ENCODE assay signal across 13 mouse cellular contexts in genomic region chr11:76917230-76917548, GRCm38 (mm10). TPM values are rescaled to one million over a fixed set of nuclear protein-coding genes. Genes with fewer than 3 reads are reported as not detected.
A peak's percentile ranks its signal among the peaks of the same experiment; 100 is the strongest.
DNase-seq lines count a peak whose midpoint lies in the region; ATAC-seq lines count a peak whose summit lies in the region.
"Had no signal": no experiment of that assay in that cellular context is flagged by ENCODE, and none has a peak within 500 bp of the region (broad histone marks: within the 10 kb centered on the region; RNA-seq: fewer than 3 reads in every experiment).

No protein-coding gene starts in this region.

- H3K4me2 ChIP-seq in heart, embryonic 12.5 days, result peak overlapping the region; percentile 9; the same call in 1 of the 2 replicates
- H3K4me2 ChIP-seq in intestine, embryonic 16.5 days (ENCODE audit: low read depth, low read length), result peak overlapping the region; percentile 28; the same call in 1 of the 2 replicates
- H3K4me2 ChIP-seq in stomach, embryonic 15.5 days, result peak overlapping the region; percentile 26; the same call in 1 of the 2 replicates

- intact Hi-C loops in heart, postnatal 10 days (cut with DNase I), result no loop called here

- no peaks in the 10 kb centered on the region for H3K36me3 ChIP-seq in heart, embryonic 12.5 days
- H3K36me3 ChIP-seq in megakaryocyte, embryonic 14.5 days (replicated peaks; ENCODE audit: low read length), result no peaks in the 10 kb centered on the region
- no peaks in the 10 kb centered on the region for H3K36me3 ChIP-seq in intestine, embryonic 16.5 days (ENCODE audit: control insufficient read depth, insufficient read depth, low read length)
- H3K36me3 ChIP-seq in stomach, embryonic 15.5 days, result no peaks in the 10 kb centered on the region

- H3K9ac ChIP-seq in heart, embryonic 12.5 days, result no peak overlapping the region
- H3K9ac ChIP-seq in intestine, embryonic 16.5 days (ENCODE audit: low read depth, low read length), result no peak overlapping the region
- no peak overlapping the region for H3K9ac ChIP-seq in stomach, embryonic 15.5 days

- no peak overlapping the region for H3K4me3 ChIP-seq in heart, embryonic 12.5 days
- peak overlapping the region; percentile 85 for H3K4me3 ChIP-seq in megakaryocyte, embryonic 14.5 days (replicated peaks)
- no peak overlapping the region for H3K4me3 ChIP-seq in intestine, embryonic 16.5 days (ENCODE audit: low read length)
- no peak overlapping the region for H3K4me3 ChIP-seq in stomach, embryonic 15.5 days (replicated peaks)

- WGBS in heart, embryonic 12.5 days, result 47% methylated on average over 3 of the region's 3 CpGs
- 39% methylated on average over 3 of the region's 3 CpGs for WGBS in intestine, embryonic 16.5 days
- WGBS in stomach, embryonic 15.5 days, result 44% methylated on average over 3 of the region's 3 CpGs

- ATAC-seq in heart, embryonic 12.5 days (ENCODE audit: insufficient number of reproducible peaks, low FRiP score), result no peak
- ATAC-seq in megakaryocyte, adult 5-6 weeks (ENCODE audit: poor library complexity, severe bottlenecking), result no peak
- peak; percentile 32; the same call in 1 of the 2 replicates for ATAC-seq in intestine, embryonic 16.5 days
- no peak for ATAC-seq in stomach, embryonic 15.5 days (ENCODE audit: insufficient read depth, low FRiP score, low read depth)

- no peaks in the 10 kb centered on the region for H3K27me3 ChIP-seq in heart, embryonic 12.5 days (replicated peaks)
- no peaks in the 10 kb centered on the region for H3K27me3 ChIP-seq in megakaryocyte, embryonic 14.5 days (replicated peaks)
- H3K27me3 ChIP-seq in intestine, embryonic 16.5 days (replicated peaks; ENCODE audit: control insufficient read depth, insufficient read depth, low read length), result no peaks in the 10 kb centered on the region
- H3K27me3 ChIP-seq in stomach, embryonic 15.5 days (replicated peaks), result no peaks in the 10 kb centered on the region

- no peak overlapping the region for H3K27ac ChIP-seq in heart, embryonic 12.5 days (ENCODE audit: poor library complexity, severe bottlenecking)
- H3K27ac ChIP-seq in intestine, embryonic 16.5 days (ENCODE audit: low read length), result peak overlapping the region; percentile 42
- no peak overlapping the region for H3K27ac ChIP-seq in stomach, embryonic 15.5 days

- H3K4me1 ChIP-seq in heart, embryonic 12.5 days (replicated peaks), result peaks cover 10% of the 10 kb centered on the region
- H3K4me1 ChIP-seq in megakaryocyte, embryonic 14.5 days, result peaks cover 85% of the 10 kb centered on the region
- peaks cover 9% of the 10 kb centered on the region for H3K4me1 ChIP-seq in intestine, embryonic 16.5 days (ENCODE audit: control insufficient read depth, insufficient read depth, low read length)
- H3K4me1 ChIP-seq in stomach, embryonic 15.5 days, result no peaks in the 10 kb centered on the region

- H3K9me3 ChIP-seq in heart, embryonic 12.5 days (replicated peaks), result no peaks in the 10 kb centered on the region
- H3K9me3 ChIP-seq in megakaryocyte, embryonic 14.5 days, result no peaks in the 10 kb centered on the region
- H3K9me3 ChIP-seq in intestine, embryonic 16.5 days (ENCODE audit: control insufficient read depth, low read length), result no peaks in the 10 kb centered on the region
- H3K9me3 ChIP-seq in stomach, embryonic 15.5 days, result no peaks in the 10 kb centered on the region

- DNase-seq in heart, postnatal 10 days, result no peak
- DNase-seq in right cerebral cortex, postnatal 14 days, result no peak
- DNase-seq in frontal cortex, postnatal 10 days (ENCODE audit: low spot score in 2 of 2), result no peak
- DNase-seq: B cell, adult 2 months; gastrocnemius, postnatal 25 days; kidney, adult 8-10 months had no signal

RNA-seq across cellular contexts. Expression of gene Blmh, which starts 7.4 kb away (rescaled TPM):
- 112 and 115 TPM in 2 replicates for polyA plus RNA-seq in heart, embryonic 12.5 days (2016; fragmentation: Nextera tagmentation; extraction: Ambion mirVana)
- 10 to 100 TPM; 54.8 to 64.8 TPM for total RNA-seq in heart, postnatal 10 days (2021)
- polyA plus RNA-seq in megakaryocyte, embryonic 14.5 days (2012; ENCODE audit: insufficient read depth, low replicate concordance), result 4.6 and 31.1 TPM in 2 replicates
- total RNA-seq in megakaryocyte, adult 5-6 weeks (2015), result 48.4 and 55.6 TPM in 2 replicates
- total RNA-seq in megakaryocyte, adult 5-6 weeks (2017), result 139 and 143 TPM in 2 replicates
- polyA plus RNA-seq in intestine, embryonic 16.5 days (2015; fragmentation: Nextera tagmentation; extraction: Ambion mirVana), result 113 and 119 TPM in 2 replicates
- 138 and 140 TPM in 2 replicates for polyA plus RNA-seq in stomach, embryonic 15.5 days (2015; fragmentation: Nextera tagmentation; extraction: Ambion mirVana)

RNA-seq across cellular contexts. Expression of gene Tmigd1, which starts 15.2 kb away (rescaled TPM):
- polyA plus RNA-seq in heart, embryonic 12.5 days (2016; fragmentation: Nextera tagmentation; extraction: Ambion mirVana), result 0.30 TPM in 1 of 2 replicates, not detected in the other
- total RNA-seq in heart, postnatal 10 days (2021), result under 1 TPM; 0.24 to 0.55 TPM
- not detected in 2 replicates for polyA plus RNA-seq in megakaryocyte, embryonic 14.5 days (2012; ENCODE audit: insufficient read depth, low replicate concordance)
- total RNA-seq in megakaryocyte, adult 5-6 weeks (2015), result not detected in 2 replicates
- total RNA-seq in megakaryocyte, adult 5-6 weeks (2017), result not detected in 2 replicates
- 2.7 and 6.9 TPM in 2 replicates for polyA plus RNA-seq in intestine, embryonic 16.5 days (2015; fragmentation: Nextera tagmentation; extraction: Ambion mirVana)
- 0.27 and 1.4 TPM in 2 replicates for polyA plus RNA-seq in stomach, embryonic 15.5 days (2015; fragmentation: Nextera tagmentation; extraction: Ambion mirVana)
- total RNA-seq: gastrocnemius, postnatal 25 days; left cerebral cortex, postnatal 25 days; megakaryocyte-erythroid progenitor cell, adult 5-6 weeks had no signal
